Mouse (Mus musculus) hindlimb bud, embryonic 11.5 days (tissue): ENCODE measurements around the gene Mybl2.
A peak's percentile ranks its signal among the peaks of the same experiment; 100 is the strongest.
"Not testable (repeated sequence)": the region's sequence is repeated elsewhere in the genome, so short reads cannot be mapped to it uniquely, and the experiment has no call there.

Source experiments
- DNase-seq: peaks from one replicate; pipeline ENCODE4 v3.0.0-alpha.2; 2012; ENCODE audit warnings: low read depth, low spot score; ENCODE audit errors: extremely low spot score

The Mybl2 gene

DNA sequence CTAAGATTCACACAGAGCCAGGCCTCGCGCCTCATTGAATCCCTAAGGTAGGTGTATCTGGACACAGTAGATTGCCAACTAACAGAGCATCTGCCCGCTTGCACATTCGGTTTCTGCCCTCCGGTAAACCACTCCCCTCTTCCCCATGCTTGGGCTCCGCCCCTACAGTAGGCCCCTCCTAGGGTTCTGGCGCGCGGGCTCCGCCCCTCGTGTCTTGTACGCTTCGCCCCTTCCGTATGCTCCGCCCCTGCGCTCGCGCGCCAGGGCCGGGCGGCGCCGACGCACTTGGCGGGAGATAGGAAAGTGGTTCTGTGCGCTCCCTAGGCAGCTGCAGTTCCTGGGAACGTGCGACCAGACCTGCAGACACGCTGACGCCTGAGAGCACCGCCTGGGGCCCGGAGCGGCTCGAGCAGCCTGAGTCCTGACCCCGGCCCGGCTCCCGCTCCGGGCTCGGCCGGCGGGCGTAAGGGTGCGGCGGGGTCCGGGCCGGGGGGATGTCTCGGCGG, at the start of gene Mybl2:
Gene Mybl2 (plus strand): TSS at position 353 of the 506 bp plus-strand sequence.
- peak; percentile 83 for DNase-seq

DNA sequence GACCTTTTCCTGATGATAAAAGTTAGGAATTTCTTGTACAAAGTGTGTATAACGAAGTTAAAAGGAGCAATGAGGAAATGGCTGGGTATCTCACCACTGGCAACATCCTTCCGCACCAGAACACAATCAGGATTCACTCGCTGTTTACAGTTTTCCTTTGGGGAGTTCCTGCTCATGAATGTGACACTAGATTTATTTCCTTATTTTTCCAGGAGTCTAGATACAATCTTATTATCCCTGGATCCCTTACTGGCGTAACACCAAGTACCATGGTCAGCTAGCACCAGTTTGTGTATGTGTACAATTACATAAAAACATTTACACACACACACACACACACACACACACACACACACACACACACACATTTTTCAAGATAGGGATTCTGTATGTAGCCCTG, 47.2 kb upstream of the Mybl2 start:
- no peak for DNase-seq

DNA sequence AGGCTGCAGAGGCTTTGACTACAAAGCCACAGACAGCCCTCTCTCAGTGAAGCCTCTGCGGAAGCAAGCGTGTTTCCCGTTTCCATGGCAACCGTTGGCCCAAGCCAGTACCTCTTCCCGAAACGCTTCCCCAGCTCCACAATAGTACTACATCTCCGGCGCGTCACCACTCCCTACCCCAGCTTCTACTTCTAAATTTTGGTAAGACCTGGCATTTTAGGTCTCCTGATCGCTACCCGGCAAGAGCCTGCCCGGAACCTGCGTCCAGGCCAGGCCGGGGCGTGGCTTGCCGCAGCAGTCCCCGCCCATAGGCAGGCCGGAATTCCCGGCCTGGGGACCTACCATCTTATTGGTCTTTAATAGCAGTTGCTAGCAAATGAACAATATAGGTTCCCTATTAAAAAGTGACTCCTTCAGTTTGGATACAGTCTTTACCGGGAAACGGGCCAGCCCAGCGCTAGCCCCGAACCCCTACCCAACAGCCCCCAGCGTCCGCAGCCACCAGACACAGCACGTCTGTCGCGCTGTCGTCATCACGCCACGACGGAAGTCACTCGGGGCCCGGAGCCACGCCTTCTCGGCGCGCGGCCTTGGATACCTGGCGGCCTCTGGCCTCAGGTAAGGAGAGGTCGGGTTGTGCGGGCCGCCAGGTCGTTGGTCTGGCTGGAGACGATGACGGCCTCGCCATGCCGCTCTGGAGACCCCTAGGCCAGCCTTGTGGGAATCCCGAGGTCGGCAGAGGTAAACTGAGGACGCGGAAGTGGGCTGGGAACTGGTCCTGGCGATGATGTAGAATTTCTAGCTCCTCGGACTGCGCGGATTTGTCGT, 37.4 kb upstream of the Mybl2 start, which contains the start of gene Ift52:
Gene Ift52 (plus strand): TSS at position 439 of the 828 bp plus-strand sequence.
- peak; percentile 69 for DNase-seq

DNA sequence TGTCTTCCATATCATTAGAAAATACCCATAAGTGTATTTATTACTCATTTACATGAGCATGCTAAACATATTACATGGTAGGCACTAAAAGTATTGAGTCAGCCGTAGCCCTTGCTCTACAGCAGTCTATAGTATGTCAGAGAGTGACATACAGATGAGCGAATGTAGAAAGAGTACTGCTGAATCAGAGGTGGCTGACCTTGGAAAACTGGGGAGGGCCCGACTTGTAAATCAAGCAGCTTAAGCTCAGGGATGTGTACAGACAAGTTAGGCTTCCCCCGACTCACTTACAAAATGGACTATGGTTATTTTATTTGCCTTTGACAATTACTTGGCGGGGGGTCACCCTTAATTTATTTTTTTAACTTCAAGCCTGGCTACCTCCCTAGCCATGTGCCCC, 23.2 kb upstream of the Mybl2 start:
- no peak for DNase-seq

DNA sequence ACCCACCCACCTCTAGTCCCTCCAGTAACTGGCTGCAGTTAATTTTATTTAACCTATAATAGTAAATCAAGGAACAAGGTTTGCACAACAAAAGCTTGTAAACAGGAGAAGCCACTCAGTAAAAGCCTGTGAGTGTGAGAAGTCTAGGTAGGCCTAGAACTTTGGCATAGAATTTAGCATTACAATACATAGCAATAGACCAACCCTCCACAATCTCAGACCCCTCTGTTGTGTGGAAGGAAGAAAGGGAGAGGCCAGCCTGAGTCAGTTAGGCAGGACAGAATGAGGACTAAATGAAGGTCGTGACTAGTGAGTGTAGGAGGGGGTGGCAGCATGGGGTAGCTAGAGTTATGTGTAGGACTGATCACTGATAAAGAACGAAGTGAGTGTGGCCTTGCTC, 22.7 kb upstream of the Mybl2 start:
- DNase-seq, result no peak

DNA sequence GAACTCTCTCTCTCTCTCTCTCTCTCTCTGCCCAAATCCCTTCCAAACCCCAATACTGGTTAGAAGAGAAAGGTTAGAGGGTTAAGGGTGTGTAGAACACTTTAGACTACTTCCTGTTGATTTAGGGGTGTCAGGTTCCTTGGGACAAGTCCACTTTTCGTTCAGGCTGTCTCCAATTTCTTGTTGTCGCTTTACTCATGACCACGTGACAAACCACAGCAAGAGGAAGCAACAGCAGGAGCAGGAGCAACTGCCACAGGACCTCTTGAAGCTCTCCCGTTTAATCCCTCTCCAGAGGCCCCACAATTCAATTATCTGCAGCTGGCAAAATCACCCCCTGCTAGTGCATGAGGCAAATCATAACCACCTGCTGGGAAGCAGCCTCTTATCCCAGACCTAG, 21.9 kb upstream of the Mybl2 start:
- DNase-seq, result no peak

DNA sequence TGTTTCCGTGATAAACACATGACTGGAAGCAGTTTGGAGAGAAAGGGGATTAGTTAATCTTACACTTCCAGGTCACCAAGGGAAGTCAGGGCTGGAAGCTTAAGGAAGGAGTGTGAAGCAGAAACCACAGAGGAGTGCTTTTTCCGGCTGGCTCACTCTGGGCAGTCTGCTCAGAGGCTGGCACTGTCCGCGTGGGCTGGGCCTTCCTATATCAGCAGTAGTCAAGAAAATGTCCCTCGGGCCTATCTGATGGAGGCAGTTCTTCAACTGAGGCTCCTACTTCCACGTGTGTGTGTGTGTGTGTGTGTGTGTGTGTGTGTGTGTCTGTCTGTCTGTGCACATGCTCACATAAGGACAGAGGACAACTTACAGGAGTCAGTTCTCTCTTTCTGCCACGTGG, 14.5 kb upstream of the Mybl2 start:
- DNase-seq, result no peak

DNA sequence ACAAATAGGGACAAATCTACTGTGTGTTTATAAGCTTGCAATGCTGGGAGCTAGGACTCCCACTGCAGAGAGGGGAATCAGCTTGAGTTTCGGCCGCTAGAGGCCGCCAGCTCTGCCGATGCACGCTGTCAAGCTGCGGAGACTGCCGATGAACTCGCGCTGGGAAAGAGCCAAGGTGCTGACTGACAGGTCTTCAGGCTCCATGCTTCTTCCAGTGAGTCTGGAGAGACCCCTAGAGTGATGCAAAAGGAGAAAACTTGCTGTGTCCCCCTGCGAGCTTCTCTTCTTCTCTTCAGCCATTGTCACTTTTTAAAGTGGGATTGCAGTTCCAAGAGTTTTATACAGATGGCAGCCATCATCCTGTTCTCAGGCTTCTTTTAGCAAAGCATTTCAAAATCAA, 6.4 kb upstream of the Mybl2 start:
- DNase-seq, result no peak

DNA sequence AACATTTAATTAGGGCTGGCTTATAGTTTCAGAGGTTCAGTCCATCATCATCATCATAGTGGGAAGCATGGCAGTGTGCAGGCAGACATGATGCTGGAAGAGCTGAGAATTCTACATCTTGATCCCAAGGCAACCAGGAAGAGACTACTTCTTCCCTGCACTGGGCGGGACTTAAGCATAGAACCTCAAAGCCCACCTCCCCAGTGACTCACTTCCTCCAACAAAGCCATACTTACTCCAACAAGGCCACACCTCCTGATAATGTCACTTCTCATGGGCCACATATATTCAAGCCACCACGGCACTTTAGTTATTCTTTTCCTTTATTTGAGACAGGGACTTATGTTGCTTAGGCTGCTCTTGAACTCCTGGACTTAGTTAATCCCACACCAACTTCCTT, 5.4 kb upstream of the Mybl2 start:
- no peak for DNase-seq

DNA sequence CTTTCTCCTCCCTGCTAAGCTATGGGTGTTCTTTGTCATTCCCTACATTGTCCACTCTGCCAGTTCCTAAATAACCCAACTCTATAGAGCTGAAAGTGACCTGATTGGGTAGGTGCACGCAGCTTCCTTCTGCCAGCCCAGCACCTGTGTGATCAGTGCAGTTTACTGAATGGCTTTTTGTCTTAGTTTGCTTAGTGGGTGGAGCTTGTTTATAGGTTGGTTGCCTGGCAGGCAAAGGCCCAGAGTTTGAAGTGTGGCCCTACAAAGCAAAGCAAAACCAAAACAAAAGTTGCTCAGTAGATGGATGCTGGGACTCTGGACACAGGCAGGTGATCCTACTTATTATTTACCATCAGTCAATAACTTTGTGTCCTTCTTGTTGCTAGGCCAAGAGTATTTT, 2.8 kb upstream of the Mybl2 start:
- no peak for DNase-seq

DNA sequence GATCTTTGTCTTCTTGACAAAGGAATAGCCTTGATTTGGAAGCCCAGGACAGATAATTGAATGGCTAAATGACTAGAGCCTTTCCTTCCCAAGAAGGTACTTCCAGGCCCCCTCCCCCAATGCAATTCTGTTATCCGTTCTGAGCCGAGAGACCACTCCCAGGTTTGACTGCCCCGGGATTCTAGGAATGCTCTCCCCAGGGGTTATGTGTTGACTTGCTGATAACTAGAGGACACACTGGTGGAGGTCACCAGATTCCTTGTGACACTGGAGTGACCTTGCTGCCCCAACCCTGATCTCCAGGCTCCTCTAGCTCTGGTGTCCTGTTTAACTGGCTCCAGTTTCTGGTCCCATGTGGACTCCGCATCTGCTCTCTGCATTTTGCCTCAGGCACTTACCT, 2.4 kb upstream of the Mybl2 start:
- no peak for DNase-seq

DNA sequence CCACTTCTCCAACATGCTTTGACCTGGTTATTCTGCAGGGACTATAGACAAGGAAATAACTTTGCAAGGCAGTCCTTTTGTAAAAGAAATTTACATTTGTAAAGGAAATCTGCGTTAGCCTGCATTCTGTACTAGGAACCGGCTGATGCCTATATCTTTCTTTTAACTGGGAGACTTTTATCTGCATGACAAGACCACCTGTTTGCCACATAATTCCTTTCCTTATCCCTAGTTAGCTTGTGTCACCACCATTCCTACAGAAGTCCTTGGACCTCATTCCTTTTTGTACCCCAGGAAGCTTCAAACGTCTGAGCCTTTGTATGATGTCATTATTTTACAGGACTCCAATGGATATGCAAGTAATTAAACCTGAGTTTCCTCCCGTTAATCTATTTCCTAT, 1.7 kb upstream of the Mybl2 start:
- no peak for DNase-seq

DNA sequence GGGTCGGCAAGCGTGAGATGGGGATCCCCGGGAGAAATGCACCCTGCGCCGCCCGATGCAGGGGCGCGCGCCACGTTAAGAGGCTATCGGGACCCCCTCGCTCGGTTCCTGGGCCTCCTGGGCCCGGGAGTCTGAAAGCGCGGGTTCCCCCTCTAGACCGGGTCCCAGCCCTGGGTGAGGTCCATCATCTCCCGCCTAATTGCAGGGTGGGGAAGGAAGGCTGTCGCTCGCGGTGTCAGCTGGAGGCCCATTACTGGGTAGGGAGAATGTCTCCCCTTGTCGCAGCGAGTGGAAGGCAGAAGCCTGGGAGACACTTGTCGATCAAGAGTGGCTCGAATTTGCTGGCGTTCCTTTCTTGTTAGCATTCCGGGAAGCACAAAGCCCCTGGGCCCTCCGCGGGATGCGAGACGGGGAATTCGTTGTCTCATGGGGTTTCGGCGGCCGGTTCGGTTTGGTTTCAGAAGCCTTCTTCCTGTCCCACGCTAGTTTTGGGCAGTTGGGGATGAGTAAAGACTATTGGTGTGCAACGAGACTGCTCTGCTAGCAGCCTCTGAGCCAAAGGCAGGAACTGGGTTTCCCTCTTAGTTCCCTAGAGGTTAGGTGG, 506 bp downstream of the Mybl2 start:
- no peak for DNase-seq

DNA sequence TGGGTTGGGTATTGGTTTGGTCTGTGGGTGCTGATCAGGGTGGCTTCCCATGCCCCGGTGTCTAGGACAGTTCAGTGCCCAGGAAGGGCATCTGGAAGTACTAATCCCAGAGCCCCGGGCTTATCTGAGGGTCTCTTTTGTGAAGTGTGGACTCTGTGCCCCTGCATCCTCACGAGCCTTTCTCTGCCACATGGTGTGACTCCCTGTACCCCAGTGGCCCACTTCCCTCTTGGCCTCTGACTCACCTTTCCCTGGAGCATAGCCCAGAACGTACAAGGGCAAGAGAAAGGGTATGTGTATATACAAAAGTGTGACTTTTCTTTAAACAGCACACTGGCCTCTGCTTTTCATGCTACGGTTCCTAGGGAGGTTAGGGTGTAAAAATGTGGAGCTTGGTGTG, 1.2 kb downstream of the Mybl2 start:
- DNase-seq, result no peak

DNA sequence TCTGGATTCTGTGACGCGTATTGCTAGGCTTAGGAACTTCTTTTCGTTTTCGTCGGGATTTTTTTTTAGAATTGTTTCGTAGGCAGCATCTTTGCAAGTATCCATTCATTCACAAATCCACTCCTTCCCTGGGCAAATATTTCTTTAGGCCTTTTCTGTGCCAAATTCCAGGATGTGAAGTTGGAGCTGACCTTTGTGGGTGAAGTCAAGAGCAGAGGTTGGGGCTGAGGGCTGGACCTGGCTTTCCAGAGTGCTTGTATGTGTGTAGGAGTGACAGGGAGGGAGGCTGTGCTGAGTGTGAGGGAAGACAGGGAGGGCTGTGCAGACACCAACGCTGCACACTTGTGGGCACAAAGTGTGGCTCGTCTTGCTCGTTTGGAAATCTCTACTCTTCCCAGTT, 2.1 kb downstream of the Mybl2 start:
- DNase-seq, result no peak

DNA sequence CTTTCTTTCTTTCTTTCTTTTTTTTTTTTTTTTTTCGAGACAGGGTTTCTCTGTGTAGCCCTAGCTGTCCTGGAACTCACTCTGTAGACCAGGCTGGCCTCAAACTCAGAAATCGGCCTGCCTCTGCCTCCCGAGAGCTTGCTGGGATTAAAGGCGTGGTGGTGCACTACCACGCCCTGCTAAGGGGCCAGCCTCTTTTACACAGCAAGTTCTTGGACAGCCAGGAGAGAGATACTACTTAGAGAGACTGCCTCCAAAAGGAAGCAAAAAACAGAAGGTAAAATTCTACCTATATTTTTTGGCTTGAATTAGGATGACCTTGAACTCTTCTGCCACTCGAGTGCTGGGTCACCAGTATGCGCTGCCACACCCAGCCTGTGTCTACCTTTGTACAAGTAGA, 4.5 kb downstream of the Mybl2 start:
- not testable (repeated sequence) for DNase-seq

DNA sequence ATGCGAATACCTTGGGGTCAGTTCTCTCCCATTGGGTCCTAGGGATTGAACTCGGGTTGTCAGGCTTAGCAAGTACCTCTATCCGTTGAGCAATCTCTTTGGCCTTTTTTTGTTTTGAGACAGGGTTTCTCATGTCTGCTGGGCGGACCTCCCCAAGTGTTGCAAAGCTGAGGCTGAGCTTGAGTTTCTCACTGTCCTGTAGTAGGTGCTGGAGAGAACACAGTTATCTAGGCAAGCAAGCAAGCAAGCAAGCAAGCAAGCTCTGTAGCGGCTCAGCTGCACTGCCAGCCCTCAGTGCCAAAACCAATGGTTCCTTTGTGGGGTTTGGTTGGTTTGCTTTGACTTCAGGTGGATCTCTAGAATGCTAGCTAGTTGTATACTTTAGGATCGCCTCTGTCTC, 6.1 kb downstream of the Mybl2 start:
- no peak for DNase-seq

DNA sequence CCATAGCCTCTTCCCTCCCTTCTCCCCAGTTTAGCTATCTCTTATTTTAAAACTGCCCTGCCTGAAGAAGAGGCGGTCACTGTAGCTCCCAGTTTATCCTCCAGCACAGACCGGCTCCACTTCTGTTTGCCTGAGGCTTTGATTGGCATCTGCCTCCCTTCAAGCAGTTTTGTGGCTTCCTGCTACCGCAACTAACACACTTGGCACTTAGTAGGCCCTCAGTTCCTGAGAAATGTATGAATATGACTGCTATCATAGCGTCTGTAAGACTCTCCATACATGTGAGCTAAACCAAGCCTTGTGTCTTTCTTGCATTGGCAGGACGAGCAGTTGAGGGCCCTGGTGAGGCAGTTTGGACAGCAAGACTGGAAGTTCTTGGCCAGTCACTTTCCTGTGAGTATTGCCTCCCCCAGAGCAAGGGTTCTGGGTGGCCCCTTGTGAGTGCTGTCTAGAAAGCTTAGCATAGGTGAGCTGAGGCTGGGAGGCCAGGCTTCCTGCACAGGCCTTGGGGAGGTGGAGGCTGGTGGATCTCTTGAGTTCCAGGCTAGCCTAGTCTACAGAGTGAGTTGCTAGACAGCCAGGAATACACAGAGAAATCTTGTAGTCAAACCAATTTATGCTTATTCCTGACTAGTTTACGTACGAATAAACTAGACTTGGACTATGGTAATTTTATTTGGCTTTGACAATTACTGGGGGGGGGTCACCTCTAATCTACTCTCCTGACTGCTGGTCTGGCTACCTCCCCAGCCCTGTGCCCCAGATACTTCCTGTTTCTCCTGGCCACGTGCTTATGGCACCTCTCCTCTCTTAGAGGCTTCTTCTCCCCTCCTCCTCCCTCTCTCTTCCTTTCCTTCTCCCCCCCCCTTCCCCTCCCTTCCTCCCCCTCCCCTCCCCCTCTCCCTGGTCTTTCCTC, 7.0 kb downstream of the Mybl2 start:
- DNase-seq, result no peak

DNA sequence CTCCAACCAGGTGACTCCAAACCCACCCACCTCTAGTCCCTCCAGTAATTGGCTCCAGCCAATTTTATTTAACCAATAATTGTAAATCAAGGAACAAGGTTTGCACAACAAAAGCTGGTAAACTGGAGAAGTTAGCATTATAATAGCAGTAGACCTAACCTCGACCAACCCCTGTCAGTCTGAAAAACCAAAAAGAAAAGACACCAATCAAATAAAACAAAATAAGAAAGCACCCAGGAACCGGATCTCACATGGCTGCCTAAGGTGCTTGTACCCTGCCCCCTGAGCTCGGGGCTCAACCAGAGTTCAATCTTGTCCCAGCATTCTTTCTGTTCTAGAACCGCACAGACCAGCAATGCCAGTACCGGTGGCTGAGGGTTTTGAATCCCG, 7.6 kb downstream of the Mybl2 start:
- no peak for DNase-seq

DNA sequence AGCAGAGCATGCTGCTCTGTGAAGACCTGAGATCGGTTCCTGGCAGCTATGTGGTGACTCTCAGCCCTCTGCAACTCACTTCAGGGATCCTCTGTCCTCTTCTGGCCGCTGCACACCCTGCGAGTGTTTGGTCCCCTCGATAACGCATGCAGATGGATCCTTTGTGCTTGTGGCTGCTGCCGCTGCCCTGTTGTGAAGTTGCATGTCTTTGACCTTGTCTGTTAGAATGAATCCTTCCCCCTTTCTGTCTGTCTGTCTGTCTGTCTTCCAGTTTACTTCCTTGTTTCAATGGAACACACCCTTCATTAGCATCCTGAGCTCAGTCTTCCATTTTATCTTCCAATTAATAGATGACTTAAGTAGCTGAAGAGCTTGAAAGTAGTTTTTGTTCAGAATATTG, 11.8 kb downstream of the Mybl2 start:
- DNase-seq, result no peak

DNA sequence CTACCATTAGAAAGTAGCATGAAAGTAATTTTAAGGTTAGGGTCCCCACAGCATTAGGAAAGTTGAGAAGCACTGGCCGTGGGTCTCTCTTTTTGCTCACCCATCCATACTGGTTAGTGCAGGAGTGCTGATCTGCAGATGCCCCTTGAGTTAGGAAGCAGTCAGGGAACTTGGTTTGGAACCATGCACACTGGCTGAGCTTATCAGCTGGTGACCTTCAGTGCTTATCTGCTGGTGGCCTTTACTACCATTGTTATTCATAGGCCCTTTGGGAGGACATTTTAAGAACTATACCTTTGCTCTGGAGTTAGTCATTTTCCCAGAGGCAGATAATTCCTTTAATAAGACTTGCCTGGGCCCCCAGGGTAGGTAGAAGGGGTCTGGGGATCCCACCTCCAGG, 12.7 kb downstream of the Mybl2 start:
- no peak for DNase-seq

DNA sequence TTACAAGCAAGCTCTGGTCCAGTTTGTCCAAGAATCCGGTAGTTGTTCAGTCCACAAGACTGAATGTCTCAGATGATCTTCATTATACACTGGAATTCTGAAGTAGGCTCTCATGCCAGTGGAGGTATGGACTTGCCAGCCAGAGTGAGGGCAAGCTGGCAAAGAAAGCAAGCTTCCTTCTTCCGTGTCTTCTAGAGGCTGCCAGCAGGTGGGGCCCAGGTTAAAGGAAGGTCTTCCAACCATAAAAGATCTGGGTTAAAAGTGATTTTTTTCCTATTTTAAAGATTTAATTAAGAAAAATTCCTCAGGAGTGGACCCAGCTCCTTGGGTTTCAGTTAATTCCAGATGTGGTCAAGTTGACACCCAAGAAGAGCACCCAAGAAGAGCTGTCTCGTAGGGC, 15.7 kb downstream of the Mybl2 start:
- no peak for DNase-seq
